Mouse (Mus musculus) subcutaneous adipose tissue, adult 2 months (tissue): ENCODE data around the gene Gga3. TPM values are rescaled to one million over a fixed set of nuclear protein-coding genes. Genes with fewer than 3 reads are reported as not detected.

Source experiments
- polyA plus RNA-seq: library from polyadenylated mRNA; depleted of rRNA; stranded (reverse); fragments of >200 nt; gene quantifications from 2 replicates; pipeline ENCODE4 v1.2.3, GENCODE M21; 2012; ENCODE audit warnings: low replicate concordance; rRNA removed

The Gga3 gene
- polyA plus RNA-seq = 20.5 and 33.9 TPM in 2 replicates

DNA sequence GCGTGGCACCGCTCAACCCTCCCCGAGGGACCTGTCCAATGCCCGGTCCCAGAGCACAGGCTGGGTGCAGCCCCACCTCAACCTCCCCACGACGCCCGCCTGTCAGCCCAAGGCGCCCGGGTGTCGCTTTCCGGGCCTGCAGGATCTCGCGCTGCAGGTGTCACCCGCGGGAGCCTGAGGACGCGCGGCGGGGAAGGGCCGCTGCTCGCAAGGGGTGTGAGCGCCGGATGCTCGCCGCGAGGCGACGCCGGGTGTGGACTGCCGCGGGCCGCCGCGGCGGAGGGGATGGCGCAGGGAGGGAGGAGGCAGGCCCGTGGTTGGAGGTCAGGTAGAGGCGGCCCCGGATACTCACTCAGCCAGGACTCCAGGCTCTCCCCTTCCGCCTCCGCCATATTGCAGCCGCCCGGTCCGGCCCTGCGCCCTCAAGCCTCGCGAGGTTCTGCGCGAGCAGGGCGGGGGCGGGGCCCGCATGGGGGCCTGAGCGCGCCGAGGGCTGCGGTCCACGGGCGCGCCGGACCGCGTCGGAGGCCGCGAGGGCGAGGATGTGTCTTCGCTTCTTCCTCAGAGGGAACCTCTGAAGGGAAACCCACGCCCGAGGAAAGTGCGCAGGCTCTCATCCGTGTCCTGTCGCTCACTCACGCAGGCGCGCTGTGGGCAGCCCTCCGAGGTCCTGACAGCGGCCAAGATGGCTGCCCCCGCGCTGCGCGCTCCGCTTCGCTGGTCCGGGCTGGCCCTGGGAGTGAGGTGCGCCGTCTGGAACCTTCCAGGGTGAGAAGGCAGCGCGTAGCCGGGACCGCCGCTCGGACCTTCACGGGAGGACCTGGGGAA is at the start of gene Gga3, which contains the start of gene Mrps7:
TSS of gene Gga3 (minus strand) at position 576 of the 828 bp plus-strand sequence.
TSS of gene Mrps7 (plus strand) at position 450 of the 828 bp plus-strand sequence.

DNA sequence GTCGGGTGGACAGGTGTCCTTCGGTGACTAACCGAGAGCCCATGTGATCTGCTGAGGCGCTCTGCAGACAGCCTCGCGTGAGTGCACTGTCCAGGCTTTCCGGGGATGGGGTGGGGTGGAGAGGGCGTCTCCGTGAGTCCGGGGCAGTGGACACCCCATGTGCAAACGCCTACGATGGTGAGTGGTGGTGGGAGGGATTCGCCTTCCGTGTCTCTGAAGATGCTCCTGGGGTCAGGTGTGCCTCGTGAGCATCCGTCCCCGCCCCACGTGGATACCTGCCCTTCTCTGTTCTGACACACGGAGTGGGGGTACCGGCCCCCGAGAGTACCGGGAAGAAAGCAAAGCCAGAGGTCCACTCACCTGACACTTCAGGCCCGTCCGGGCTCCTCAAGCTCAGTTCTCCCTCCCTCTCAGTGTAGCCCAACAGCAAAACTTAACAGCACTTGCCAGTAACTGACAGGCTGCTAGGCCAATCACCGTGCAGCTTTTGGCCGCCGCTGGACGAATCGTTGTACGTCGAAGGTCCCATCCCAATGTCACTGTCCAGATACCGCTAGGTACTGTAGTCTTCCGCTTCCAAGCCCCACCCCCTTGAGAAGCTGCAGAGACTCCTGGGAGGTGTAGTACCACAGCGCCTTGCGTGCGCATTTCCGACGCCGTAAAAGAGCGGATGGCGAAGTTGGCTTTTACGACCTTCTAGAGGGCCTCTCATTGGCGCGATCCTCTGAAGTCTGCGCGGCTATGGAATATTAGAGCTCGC is 24.0 kb upstream of the Gga3 start, which contains the start of gene Slc25a19:
TSS of gene Slc25a19 (minus strand) at position 591 of the 760 bp plus-strand sequence.

DNA sequence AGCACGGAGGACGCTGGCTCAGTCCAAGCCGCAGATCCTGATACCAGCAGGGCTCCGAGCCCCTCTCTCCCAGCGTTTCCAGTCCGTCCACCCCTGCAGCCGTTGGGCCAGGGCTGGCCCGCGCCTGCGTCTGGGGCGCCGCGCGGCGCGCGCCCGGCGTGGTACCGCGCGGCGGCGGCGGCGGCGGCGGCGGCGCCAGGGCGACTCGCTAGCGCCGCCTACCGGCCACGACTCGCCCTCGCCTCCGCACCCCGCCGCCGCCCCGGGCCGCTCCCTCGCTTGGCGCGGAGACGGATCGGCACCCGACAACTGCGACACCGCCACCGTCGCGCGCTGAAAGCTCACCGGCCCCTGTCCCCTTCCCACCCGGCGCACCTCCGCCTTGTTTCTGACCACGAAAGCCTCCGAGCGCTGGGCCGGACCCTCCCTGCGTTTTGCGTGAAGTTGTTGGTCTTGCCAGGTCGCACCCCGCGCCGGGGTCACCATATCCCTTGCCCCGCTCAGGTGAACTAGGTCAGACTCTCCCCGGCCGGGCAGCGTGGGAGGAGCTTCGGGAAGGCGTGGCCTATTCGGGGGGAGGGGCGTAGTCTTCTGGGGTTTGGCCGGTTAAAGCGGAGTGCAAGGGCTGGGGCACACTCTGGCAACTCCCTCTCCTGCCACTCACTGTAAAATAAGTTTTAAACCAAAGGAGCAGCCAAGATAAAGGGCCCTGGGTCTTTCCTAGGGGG is 8.7 kb upstream of the Gga3 start, which contains the start of gene Mif4gd:
TSS of gene Mif4gd (minus strand) at position 560 of the 728 bp plus-strand sequence.

DNA sequence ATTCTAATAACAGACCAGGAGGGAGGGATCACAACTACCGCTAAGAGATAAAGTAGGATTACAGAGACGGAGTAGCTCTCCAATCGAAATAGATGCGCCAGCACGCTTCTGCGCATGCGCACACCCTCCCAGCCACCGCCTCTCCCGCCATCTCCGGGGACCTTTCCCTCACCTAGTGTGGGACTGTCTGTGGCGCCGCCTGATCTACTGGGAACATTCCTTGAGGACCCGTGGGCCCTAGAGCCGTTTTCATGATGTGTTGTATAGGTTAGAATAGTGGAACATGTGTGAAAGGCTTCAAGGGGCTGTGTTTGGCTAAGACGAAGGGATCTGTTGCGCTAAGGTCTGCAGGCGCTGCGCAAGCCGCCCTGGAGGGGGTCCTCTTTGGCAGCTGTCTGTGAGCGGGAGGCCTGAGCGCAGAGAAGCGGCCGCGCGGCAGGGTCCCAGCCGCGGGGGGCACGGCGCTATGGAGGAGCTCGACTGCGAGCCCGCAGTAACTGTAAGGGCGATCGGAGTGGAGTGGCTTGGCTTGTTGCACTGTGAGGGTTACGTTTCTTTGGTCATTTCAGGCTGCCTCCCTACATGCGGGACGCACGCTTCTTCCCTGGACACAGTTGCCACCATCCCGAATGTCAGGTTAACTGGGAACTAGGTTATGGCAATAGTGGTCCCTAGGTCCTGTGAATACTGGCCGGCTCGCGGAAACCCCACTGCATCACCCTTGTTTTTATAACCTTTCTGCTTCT is 39.6 kb downstream of the Gga3 start, which contains the start of gene Nup85:
TSS of gene Nup85 (plus strand) at position 371 of the 746 bp plus-strand sequence.

DNA sequence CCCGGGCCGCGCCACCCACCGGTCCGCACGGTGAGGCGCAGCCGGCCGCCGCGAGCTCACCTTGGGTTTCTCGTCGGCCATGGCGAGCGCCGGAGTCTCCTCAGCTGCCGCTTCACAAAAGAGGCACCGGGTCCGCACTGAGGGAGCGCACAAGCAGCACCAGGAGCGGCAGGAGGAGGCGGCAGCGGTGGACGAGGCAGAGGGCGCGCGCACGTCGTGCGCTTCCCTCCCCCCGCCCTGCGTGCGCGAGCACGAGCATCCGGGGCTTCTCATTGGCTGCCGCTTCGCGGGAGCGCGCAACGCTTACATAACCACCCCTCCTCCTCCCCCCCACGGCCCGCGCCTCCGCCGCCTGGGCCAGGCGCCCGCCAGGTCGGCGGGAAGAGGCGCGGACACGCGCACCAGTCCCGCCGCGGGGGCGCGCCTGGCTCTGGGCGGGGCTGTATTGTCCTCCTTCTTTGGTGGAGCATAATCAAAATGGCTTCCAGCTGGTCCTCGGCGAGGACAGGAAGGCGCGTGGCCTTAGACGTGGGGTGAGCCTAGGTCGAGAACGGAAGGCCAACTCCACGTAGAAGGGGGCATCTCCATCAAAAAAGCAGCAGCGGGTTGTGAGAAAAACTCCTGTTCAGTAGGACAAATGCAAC is 67.7 kb downstream of the Gga3 start, which contains the start of gene Sumo2:
TSS of gene Sumo2 (minus strand) at position 239 of the 644 bp plus-strand sequence.

Other genes with a start within 250 kb of the Gga3 start
- 14.8 and 23.9 TPM in 2 replicates for gene Hid1, start 236.3 kb downstream of the Gga3 start, polyA plus RNA-seq
- gene Cdr2l, start 222.1 kb downstream of the Gga3 start, polyA plus RNA-seq = 16.6 and 43.4 TPM in 2 replicates
- gene Mrpl58, start 200.3 kb downstream of the Gga3 start, polyA plus RNA-seq = 79.4 and 110 TPM in 2 replicates
- gene Atp5h, start 184.1 kb downstream of the Gga3 start, polyA plus RNA-seq = 141 and 187 TPM in 2 replicates
- gene Kctd2, start 183.9 kb downstream of the Gga3 start, polyA plus RNA-seq = 39.0 and 44.5 TPM in 2 replicates
- 0.09 and 0.72 TPM in 2 replicates for gene Trim80, start 163.5 kb downstream of the Gga3 start, polyA plus RNA-seq
- gene Slc16a5, start 141.6 kb downstream of the Gga3 start, polyA plus RNA-seq = 0.06 and 0.07 TPM in 2 replicates
- gene Armc7, start 128.4 kb downstream of the Gga3 start, polyA plus RNA-seq = 6.1 and 10.5 TPM in 2 replicates
- gene Nt5c, start 112.2 kb downstream of the Gga3 start, polyA plus RNA-seq = 56.8 and 74.4 TPM in 2 replicates
- gene Jpt1, start 89.7 kb downstream of the Gga3 start, polyA plus RNA-seq = 150 and 187 TPM in 2 replicates
- gene Sumo2, start 67.8 kb downstream of the Gga3 start, polyA plus RNA-seq = 69.6 and 81.1 TPM in 2 replicates
- gene Nup85, start 39.6 kb downstream of the Gga3 start, polyA plus RNA-seq = 38.8 and 75.0 TPM in 2 replicates
- 39.6 and 50.1 TPM in 2 replicates for gene Mrps7, start 126 bp downstream of the Gga3 start, polyA plus RNA-seq
- 113 and 166 TPM in 2 replicates for gene Mif4gd, start 8.9 kb upstream of the Gga3 start, polyA plus RNA-seq
- 129 and 302 TPM in 2 replicates for gene Slc25a19, start 24.2 kb upstream of the Gga3 start, polyA plus RNA-seq
- 40.9 and 45.7 TPM in 2 replicates for gene Grb2, start 104.5 kb upstream of the Gga3 start, polyA plus RNA-seq
- 52.5 and 77.3 TPM in 2 replicates for gene Tmem94, start 161.4 kb upstream of the Gga3 start, polyA plus RNA-seq
- 39.5 and 48.4 TPM in 2 replicates for gene Caskin2, start 209.6 kb upstream of the Gga3 start, polyA plus RNA-seq
- gene Tsen54, start 210.7 kb upstream of the Gga3 start, polyA plus RNA-seq = 21.7 and 39.4 TPM in 2 replicates
- 16.3 and 41.0 TPM in 2 replicates for gene Llgl2, start 220.0 kb upstream of the Gga3 start, polyA plus RNA-seq